Mouse (Mus musculus) heart, postnatal 14 days (tissue): ENCODE results near the gene Eme1. TPM values are rescaled to one million over a fixed set of nuclear protein-coding genes. Genes with fewer than 3 reads are reported as not detected.

Experiments
- DNase-seq, 2 experiments: peaks; one replicate each; pipeline ENCODE4 v3.0.0; 2021 to 2022
- intact Hi-C: fragments of 180-260 bp; cut with DNase I; formaldehyde crosslinking; loops from one replicate; pipeline ENCODE4 v1.15.1; 2025
- total RNA-seq, 2 experiments: library from RNA; stranded (reverse); gene quantifications; 2 replicates each; pipeline ENCODE4 v1.2.3; 2021

Gene Eme1
- total RNA-seq, 2 experiments from 2014 or later, result 0.45 to 1.5 TPM

- peak; percentile 88 to 89 for DNase-seq
- intact Hi-C loops, result loop anchor here (5.0 kb wide), 1 partner anchor 49 kb away; no protein-coding TSS in a partner anchor
Observed at GRCm38 (mm10) chr11:94601321-94602281, 52.2 kb downstream of the Eme1 start, which contains the start of gene Acsf2. Acsf2 (minus strand) TSS chr11:94601871.

- DNase-seq, result no peak
- intact Hi-C loops, result loop anchor here (5.0 kb wide), 1 partner anchor 48 kb away; no protein-coding TSS in a partner anchor
Observed at GRCm38 (mm10) chr11:94600447-94600846, 53.3 kb downstream of the Eme1 start.

- intact Hi-C loops, result no loop called here
- peak in 1 of 2 experiments; percentile 6 for DNase-seq
Observed at GRCm38 (mm10) chr11:94598437-94599120, 55.2 kb downstream of the Eme1 start.

GRCm38 (mm10) chr11:94597319-94597718, 56.4 kb downstream of the Eme1 start:
- DNase-seq, result peak; percentile 42 to 64
- intact Hi-C loops, result no loop called here

GRCm38 (mm10) chr11:94596311-94596852, 57.4 kb downstream of the Eme1 start:
- intact Hi-C loops, result no loop called here
- peak in 1 of 2 experiments; percentile 40 for DNase-seq

Other genes starting within 250 kb of the Eme1 start
- gene Cacna1g, start 179.8 kb downstream of the Eme1 start, total RNA-seq, result 10 to 100 TPM; 27.6 to 28.8 TPM
- 1 to 10 TPM in 1 of 2 experiments, under 1 TPM in 1; 0.54 to 1.1 TPM for gene Spata20, start 167.8 kb downstream of the Eme1 start, total RNA-seq
- gene Epn3, start 154.0 kb downstream of the Eme1 start, total RNA-seq, result 10 to 100 TPM; 19.9 to 24.0 TPM
- 1 to 10 TPM; 1.4 to 2.1 TPM for gene Mycbpap, start 132.2 kb downstream of the Eme1 start, total RNA-seq
- 1 to 10 TPM; 9.4 to 9.6 TPM for gene Rsad1, start 104.7 kb downstream of the Eme1 start, total RNA-seq
- gene Chad, start 88.9 kb downstream of the Eme1 start, total RNA-seq, result 1 to 10 TPM in 1 of 2 experiments, under 1 TPM in 1; 0.22 to 2.4 TPM
- 10 to 100 TPM; 31.6 to 35.6 TPM for gene Acsf2, start 52.1 kb downstream of the Eme1 start, total RNA-seq
- gene Lrrc59, start 24.2 kb downstream of the Eme1 start, total RNA-seq, result 10 to 100 TPM; 34.7 to 37.3 TPM
- gene Mrpl27, start 197 bp downstream of the Eme1 start, total RNA-seq, result 10 to 100 TPM; 57.1 to 62.9 TPM
- 10 to 100 TPM; 12.5 to 15.1 TPM for gene Xylt2, start 23.6 kb upstream of the Eme1 start, total RNA-seq
- gene Gm11541, start 50.5 kb upstream of the Eme1 start, total RNA-seq, result not detected
- 1 to 10 TPM; 1.2 TPM for gene Cdc34b, start 87.8 kb upstream of the Eme1 start, total RNA-seq
- not detected for gene Tmem92, start 128.7 kb upstream of the Eme1 start, total RNA-seq